Mouse (Mus musculus): ENCODE measurements at regions not wholly inside any gene's neighbourhood (a gene's known extent, or its start where the extent isn't known, plus 50 kb on each side); places are given as distances from the start of the nearest gene placed in this dataset.
A peak's percentile ranks its signal among the peaks of the same experiment; 100 is the strongest.

GRCm38 (mm10) chr1:76637268-76638009, 877.4 kb downstream of the Epha4 start:
- H3K27ac ChIP-seq (replicated peaks; ENCODE audit: low read depth, low read length) = no peak overlapping the region
- DNase-seq (ENCODE audit: low spot score) (peak; percentile 26), ATAC-seq (ENCODE audit: low read depth) (no peak)
- H3K36me3 ChIP-seq (ENCODE audit: control insufficient read depth, insufficient read depth, low read length) = no peaks in the 10 kb centered on the region
- no peaks in the 10 kb centered on the region for H3K9me3 ChIP-seq (ENCODE audit: control insufficient read depth, low read length)
- H3K9ac ChIP-seq (ENCODE audit: low read depth, low read length) = no peak overlapping the region
- WGBS = 50% methylated on average over 19 of the region's 19 CpGs
- H3K4me2 ChIP-seq (ENCODE audit: low read depth, low read length) = peak overlapping the region; percentile 37
- no peaks in the 10 kb centered on the region for H3K27me3 ChIP-seq (replicated peaks; ENCODE audit: control insufficient read depth, insufficient read depth, low read length)
- H3K4me3 ChIP-seq (ENCODE audit: low read depth, low read length) = no peak overlapping the region
- H3K4me1 ChIP-seq (ENCODE audit: control insufficient read depth, insufficient read depth, low read length) = no peaks in the 10 kb centered on the region

- Histone ChIP-seq H3K9me3 (ENCODE audit: control insufficient read depth, low read length) (no peaks in the 10 kb centered on the region), H3K4me1 (ENCODE audit: control insufficient read depth, insufficient read depth, low read length) (no peaks in the 10 kb centered on the region), H3K9ac (ENCODE audit: low read depth, low read length) (no peak overlapping the region), H3K27me3 (replicated peaks; ENCODE audit: control insufficient read depth, insufficient read depth, low read length) (no peaks in the 10 kb centered on the region), H3K4me2 (ENCODE audit: low read depth, low read length) (no peak overlapping the region), H3K4me3 (ENCODE audit: low read depth, low read length) (no peak overlapping the region), H3K27ac (replicated peaks; ENCODE audit: low read depth, low read length) (no peak overlapping the region), H3K36me3 (ENCODE audit: control insufficient read depth, insufficient read depth, low read length) (no peaks in the 10 kb centered on the region)
- 67% methylated on average over 5 of the region's 5 CpGs for WGBS
- no peak for ATAC-seq (ENCODE audit: low read depth)
- DNase-seq (ENCODE audit: low spot score) = no peak
Measured at GRCm38 (mm10) chr1:76638010-76638400, 876.9 kb downstream of the Epha4 start.

DNA sequence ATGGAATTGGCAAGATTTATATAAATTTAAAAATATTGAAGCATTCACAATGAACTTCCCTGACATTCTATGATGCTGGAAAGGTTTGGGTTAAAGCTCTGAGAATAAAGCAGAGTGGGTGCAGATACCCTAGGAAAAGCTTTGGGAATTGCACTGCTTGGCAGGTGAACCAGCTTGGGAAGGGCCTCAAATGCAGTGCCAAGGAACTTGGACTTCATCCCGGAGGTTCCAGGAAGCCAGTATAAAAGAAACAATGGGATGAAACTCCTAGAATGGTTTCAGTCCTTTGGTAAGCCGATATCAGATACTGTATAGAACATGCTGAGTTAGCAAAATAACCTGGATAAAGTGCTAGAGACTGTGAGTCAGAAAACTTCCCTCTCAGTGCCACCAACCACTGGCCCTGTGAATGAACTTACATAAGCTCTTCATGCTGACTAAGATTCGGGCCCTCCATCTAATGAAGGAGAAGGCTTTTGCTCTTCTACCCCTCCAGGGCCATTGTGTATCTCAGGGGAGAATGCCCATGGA, 873.6 kb downstream of the Epha4 start:
- Histone ChIP-seq H3K4me2 (ENCODE audit: low read depth, low read length) (no peak overlapping the region), H3K9me3 (ENCODE audit: control insufficient read depth, low read length) (no peaks in the 10 kb centered on the region)
- no peak for ATAC-seq (ENCODE audit: low read depth)

DNA sequence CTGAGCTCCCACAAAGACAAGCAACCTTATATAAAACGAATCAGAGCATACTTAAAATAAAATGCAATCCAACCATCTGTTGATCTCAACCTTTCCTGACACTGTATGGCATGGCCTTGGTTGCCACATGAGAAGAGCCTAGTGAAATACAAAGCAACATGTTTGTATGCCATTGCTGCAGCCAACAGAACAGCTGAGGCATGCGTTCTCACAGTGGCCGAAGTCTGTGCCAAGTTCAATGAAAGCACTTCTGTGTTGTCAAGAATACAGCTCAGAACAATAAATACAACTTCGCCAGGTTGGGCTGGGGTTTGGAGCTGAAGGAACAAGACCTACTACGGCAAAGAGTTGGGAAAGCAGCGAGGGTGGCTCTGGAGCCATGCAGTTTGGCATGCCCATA, 872.2 kb downstream of the Epha4 start:
- Histone ChIP-seq H3K9ac (ENCODE audit: low read depth, low read length) (no peak overlapping the region), H3K27ac (replicated peaks; ENCODE audit: low read depth, low read length) (no peak overlapping the region), H3K4me2 (ENCODE audit: low read depth, low read length) (no peak overlapping the region), H3K27me3 (replicated peaks; ENCODE audit: control insufficient read depth, insufficient read depth, low read length) (no peaks in the 10 kb centered on the region), H3K4me3 (ENCODE audit: low read depth, low read length) (no peak overlapping the region), H3K36me3 (ENCODE audit: control insufficient read depth, insufficient read depth, low read length) (no peaks in the 10 kb centered on the region), H3K4me1 (ENCODE audit: control insufficient read depth, insufficient read depth, low read length) (no peaks in the 10 kb centered on the region), H3K9me3 (ENCODE audit: control insufficient read depth, low read length) (no peaks in the 10 kb centered on the region)
- no peak for DNase-seq (ENCODE audit: low spot score)
- WGBS = 66% methylated on average over 6 of the region's 6 CpGs
- ATAC-seq (ENCODE audit: low read depth) = no peak

More for the DNA sequence above, 873.6 kb downstream of the Epha4 start:
- H3K36me3 ChIP-seq (ENCODE audit: control insufficient read depth, insufficient read depth, low read length) = no peaks in the 10 kb centered on the region
- H3K27ac ChIP-seq (replicated peaks; ENCODE audit: low read depth, low read length) = no peak overlapping the region
- DNase-seq (ENCODE audit: low spot score) = no peak
- 81% methylated on average over 3 of the region's 3 CpGs for WGBS
- no peaks in the 10 kb centered on the region for H3K27me3 ChIP-seq (replicated peaks; ENCODE audit: control insufficient read depth, insufficient read depth, low read length)
- no peaks in the 10 kb centered on the region for H3K4me1 ChIP-seq (ENCODE audit: control insufficient read depth, insufficient read depth, low read length)
- no peak overlapping the region for H3K4me3 ChIP-seq (ENCODE audit: low read depth, low read length)
- no peak overlapping the region for H3K9ac ChIP-seq (ENCODE audit: low read depth, low read length)

- no peaks in the 10 kb centered on the region for H3K4me1 ChIP-seq (ENCODE audit: control insufficient read depth, insufficient read depth, low read length)
- H3K27me3 ChIP-seq (replicated peaks; ENCODE audit: control insufficient read depth, insufficient read depth, low read length) = no peaks in the 10 kb centered on the region
- H3K9me3 ChIP-seq (ENCODE audit: control insufficient read depth, low read length) = no peaks in the 10 kb centered on the region
- 45% methylated on average over 3 of the region's 3 CpGs for WGBS
- ATAC-seq (ENCODE audit: low read depth) (no peak), DNase-seq (ENCODE audit: low spot score) (no peak)
- H3K4me2 ChIP-seq (ENCODE audit: low read depth, low read length) = no peak overlapping the region
- H3K4me3 ChIP-seq (ENCODE audit: low read depth, low read length) = no peak overlapping the region
- H3K36me3 ChIP-seq (ENCODE audit: control insufficient read depth, insufficient read depth, low read length) = no peaks in the 10 kb centered on the region
- H3K9ac ChIP-seq (ENCODE audit: low read depth, low read length) = no peak overlapping the region
- no peak overlapping the region for H3K27ac ChIP-seq (replicated peaks; ENCODE audit: low read depth, low read length)
Measured at GRCm38 (mm10) chr1:76644895-76645294, 870.0 kb downstream of the Epha4 start.

GRCm38 (mm10) chr1:76654826-76655225, 860.1 kb downstream of the Epha4 start:
- no peaks in the 10 kb centered on the region for H3K4me1 ChIP-seq (ENCODE audit: control insufficient read depth, insufficient read depth, low read length)
- no peaks in the 10 kb centered on the region for H3K27me3 ChIP-seq (replicated peaks; ENCODE audit: control insufficient read depth, insufficient read depth, low read length)
- no peak for ATAC-seq (ENCODE audit: low read depth)
- no peak overlapping the region for H3K9ac ChIP-seq (ENCODE audit: low read depth, low read length)
- no peaks in the 10 kb centered on the region for H3K9me3 ChIP-seq (ENCODE audit: control insufficient read depth, low read length)
- DNase-seq (ENCODE audit: low spot score) = no peak
- no peak overlapping the region for H3K4me3 ChIP-seq (ENCODE audit: low read depth, low read length)
- H3K4me2 ChIP-seq (ENCODE audit: low read depth, low read length) = no peak overlapping the region
- WGBS = 64% methylated on average over 1 of the region's 1 CpGs
- no peak overlapping the region for H3K27ac ChIP-seq (replicated peaks; ENCODE audit: low read depth, low read length)
- H3K36me3 ChIP-seq (ENCODE audit: control insufficient read depth, insufficient read depth, low read length) = no peaks in the 10 kb centered on the region

GRCm38 (mm10) chr1:76658228-76658627, 856.7 kb downstream of the Epha4 start:
- Histone ChIP-seq H3K27ac (replicated peaks; ENCODE audit: low read depth, low read length) (no peak overlapping the region), H3K9me3 (ENCODE audit: control insufficient read depth, low read length) (no peaks in the 10 kb centered on the region), H3K4me2 (ENCODE audit: low read depth, low read length) (no peak overlapping the region), H3K4me1 (ENCODE audit: control insufficient read depth, insufficient read depth, low read length) (no peaks in the 10 kb centered on the region), H3K4me3 (ENCODE audit: low read depth, low read length) (no peak overlapping the region), H3K9ac (ENCODE audit: low read depth, low read length) (no peak overlapping the region), H3K27me3 (replicated peaks; ENCODE audit: control insufficient read depth, insufficient read depth, low read length) (no peaks in the 10 kb centered on the region), H3K36me3 (ENCODE audit: control insufficient read depth, insufficient read depth, low read length) (no peaks in the 10 kb centered on the region)
- ATAC-seq (ENCODE audit: low read depth) (no peak), DNase-seq (ENCODE audit: low spot score) (no peak)
- WGBS = 84% methylated on average over 4 of the region's 4 CpGs

GRCm38 (mm10) chr1:76660146-76660545, 854.7 kb downstream of the Epha4 start:
- H3K27me3 ChIP-seq (replicated peaks; ENCODE audit: control insufficient read depth, insufficient read depth, low read length) = no peaks in the 10 kb centered on the region
- no peak overlapping the region for H3K4me2 ChIP-seq (ENCODE audit: low read depth, low read length)
- no peaks in the 10 kb centered on the region for H3K36me3 ChIP-seq (ENCODE audit: control insufficient read depth, insufficient read depth, low read length)
- no peak for DNase-seq (ENCODE audit: low spot score)
- H3K9ac ChIP-seq (ENCODE audit: low read depth, low read length) = no peak overlapping the region
- 91% methylated on average over 3 of the region's 3 CpGs for WGBS
- H3K9me3 ChIP-seq (ENCODE audit: control insufficient read depth, low read length) = no peaks in the 10 kb centered on the region
- H3K27ac ChIP-seq (replicated peaks; ENCODE audit: low read depth, low read length) = no peak overlapping the region
- no peak for ATAC-seq (ENCODE audit: low read depth)
- no peak overlapping the region for H3K4me3 ChIP-seq (ENCODE audit: low read depth, low read length)
- no peaks in the 10 kb centered on the region for H3K4me1 ChIP-seq (ENCODE audit: control insufficient read depth, insufficient read depth, low read length)

GRCm38 (mm10) chr1:76664381-76664780, 850.5 kb downstream of the Epha4 start:
- DNase-seq (ENCODE audit: low spot score) (peak; percentile 50), ATAC-seq (ENCODE audit: low read depth) (no peak)
- Histone ChIP-seq H3K9ac (ENCODE audit: low read depth, low read length) (no peak overlapping the region), H3K36me3 (ENCODE audit: control insufficient read depth, insufficient read depth, low read length) (no peaks in the 10 kb centered on the region), H3K9me3 (ENCODE audit: control insufficient read depth, low read length) (no peaks in the 10 kb centered on the region), H3K4me1 (ENCODE audit: control insufficient read depth, insufficient read depth, low read length) (no peaks in the 10 kb centered on the region), H3K27ac (replicated peaks; ENCODE audit: low read depth, low read length) (no peak overlapping the region), H3K4me3 (ENCODE audit: low read depth, low read length) (no peak overlapping the region), H3K4me2 (ENCODE audit: low read depth, low read length) (no peak overlapping the region), H3K27me3 (replicated peaks; ENCODE audit: control insufficient read depth, insufficient read depth, low read length) (no peaks in the 10 kb centered on the region)
- 78% methylated on average over 4 of the region's 4 CpGs for WGBS
